Mouse (Mus musculus) CD4-positive, CD25-positive, alpha-beta regulatory T cell, adult 4 months (primary cell): ENCODE results near the gene Flt4. TPM values are rescaled to one million over a fixed set of nuclear protein-coding genes. Genes with fewer than 3 reads are reported as not detected.

Source experiments
- ATAC-seq: one replicate; pipeline ENCODE4 v1.8.0; 2017
- polyA plus RNA-seq, 2 experiments: library from polyadenylated mRNA; unstranded; fragments of 100-300 nt; shearing (Covaris generic); gene quantifications; one replicate each; pipeline ENCODE4 v1.2.1; 2017

Flt4 gene
- polyA plus RNA-seq, 2 experiments from 2014 or later: not detected

GRCm38 (mm10) chr11:49650113-49650993 lies 41.3 kb downstream of the Flt4 start:
- no peak for ATAC-seq

- no peak for ATAC-seq
Measured at GRCm38 (mm10) chr11:49650994-49651761, 42.1 kb downstream of the Flt4 start.

DNA sequence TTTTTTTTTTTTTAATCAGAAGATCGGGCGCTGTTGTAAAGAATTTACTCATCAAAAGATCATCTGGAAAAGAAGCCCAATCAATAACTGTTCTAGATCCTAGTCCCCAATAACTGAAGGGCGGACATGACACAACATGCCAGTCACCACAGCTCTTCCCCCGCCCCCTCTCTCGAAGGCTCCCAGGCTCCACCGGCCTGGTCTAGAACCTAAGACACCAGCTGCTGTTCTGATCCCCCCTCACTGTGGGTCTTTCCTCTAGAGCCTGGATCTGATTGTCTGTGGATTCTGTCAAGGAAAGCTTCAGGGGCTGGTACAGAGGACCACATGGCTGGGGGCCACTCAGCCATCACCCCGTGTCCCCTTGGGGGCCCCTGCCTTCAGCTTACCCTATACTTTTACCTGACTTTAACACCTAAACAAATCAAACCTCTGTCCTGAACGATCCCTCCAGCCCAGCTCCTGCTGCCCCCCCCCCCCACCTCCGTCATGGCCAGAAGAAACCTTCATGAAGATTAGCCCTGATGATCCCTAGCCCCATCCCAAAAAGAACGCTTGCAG lies 42.8 kb downstream of the Flt4 start:
- ATAC-seq: no peak

GRCm38 (mm10) chr11:49652401-49653078 lies 43.5 kb downstream of the Flt4 start:
- ATAC-seq: peak; percentile 69

GRCm38 (mm10) chr11:49653079-49653408 lies 44.0 kb downstream of the Flt4 start:
- ATAC-seq: no peak

GRCm38 (mm10) chr11:49654651-49655050 lies 45.6 kb downstream of the Flt4 start:
- ATAC-seq: no peak

DNA sequence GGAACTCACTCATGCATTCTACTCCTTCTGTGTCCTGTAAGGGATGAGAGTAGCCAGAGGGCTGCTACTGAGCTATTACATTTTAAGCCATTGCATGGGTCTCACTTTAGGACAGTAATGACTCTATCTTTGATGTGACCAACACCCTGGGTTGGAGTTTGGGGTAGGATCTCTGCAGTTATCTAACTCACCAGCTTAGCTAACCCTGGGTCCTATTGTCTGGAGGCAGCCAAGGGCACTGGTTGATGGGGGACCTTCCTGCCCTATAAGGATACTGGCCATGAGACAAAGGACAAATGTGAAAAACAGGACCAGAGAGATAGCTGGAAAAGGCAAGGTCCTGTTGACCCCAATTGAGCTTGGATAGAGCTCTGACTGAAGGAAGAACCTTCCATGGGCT lies 46.4 kb downstream of the Flt4 start:
- no peak for ATAC-seq

DNA sequence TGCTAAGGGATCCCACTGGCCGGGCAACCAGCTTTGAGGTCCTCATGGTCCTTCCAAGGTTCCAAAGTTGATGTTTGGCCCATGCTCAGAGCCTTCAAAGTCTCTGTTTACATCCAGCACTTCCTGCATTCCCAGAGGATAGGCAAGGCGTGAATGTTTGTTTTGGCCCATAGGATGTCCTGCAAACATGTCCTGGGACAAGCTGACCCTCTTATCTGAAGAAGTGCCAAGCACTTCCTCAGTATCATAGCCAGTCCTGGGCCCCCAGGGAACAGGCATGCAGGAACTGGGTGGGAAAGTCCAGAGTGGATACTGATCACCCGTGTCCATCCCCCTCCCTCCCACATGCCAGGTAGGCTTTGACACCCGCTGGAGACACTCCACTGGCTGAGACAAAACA lies 49.0 kb downstream of the Flt4 start:
- ATAC-seq: no peak

GRCm38 (mm10) chr11:49658791-49659469 lies 49.9 kb downstream of the Flt4 start:
- peak; percentile 62 for ATAC-seq

GRCm38 (mm10) chr11:49659470-49659799 lies 50.4 kb downstream of the Flt4 start:
- ATAC-seq: no peak

- ATAC-seq: no peak
Measured at GRCm38 (mm10) chr11:49662292-49662780, 53.3 kb downstream of the Flt4 start.

DNA sequence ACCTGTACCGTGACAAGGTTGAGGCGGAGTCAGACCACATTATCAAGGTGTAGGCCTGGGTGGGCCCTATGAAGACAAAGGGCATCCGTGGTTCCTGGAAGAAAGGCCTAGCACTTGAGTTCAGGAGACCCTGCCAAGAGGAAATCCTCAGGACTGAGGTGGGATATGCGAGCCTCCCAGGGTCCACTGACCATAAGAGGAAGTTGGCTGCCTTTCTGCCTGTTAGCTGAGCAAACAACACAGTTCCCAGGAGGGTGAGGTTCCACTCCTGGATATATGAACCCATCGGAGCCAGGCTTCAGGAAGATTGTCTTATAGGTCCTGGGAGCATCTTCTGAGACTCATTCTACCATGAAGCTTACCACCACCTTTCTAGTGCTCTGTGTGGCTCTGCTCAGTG lies 54.2 kb downstream of the Flt4 start, which contains the start of gene Scgb3a1:
Scgb3a1 (plus strand) TSS at position 301 of the 400 bp plus-strand sequence.
- ATAC-seq: no peak

DNA sequence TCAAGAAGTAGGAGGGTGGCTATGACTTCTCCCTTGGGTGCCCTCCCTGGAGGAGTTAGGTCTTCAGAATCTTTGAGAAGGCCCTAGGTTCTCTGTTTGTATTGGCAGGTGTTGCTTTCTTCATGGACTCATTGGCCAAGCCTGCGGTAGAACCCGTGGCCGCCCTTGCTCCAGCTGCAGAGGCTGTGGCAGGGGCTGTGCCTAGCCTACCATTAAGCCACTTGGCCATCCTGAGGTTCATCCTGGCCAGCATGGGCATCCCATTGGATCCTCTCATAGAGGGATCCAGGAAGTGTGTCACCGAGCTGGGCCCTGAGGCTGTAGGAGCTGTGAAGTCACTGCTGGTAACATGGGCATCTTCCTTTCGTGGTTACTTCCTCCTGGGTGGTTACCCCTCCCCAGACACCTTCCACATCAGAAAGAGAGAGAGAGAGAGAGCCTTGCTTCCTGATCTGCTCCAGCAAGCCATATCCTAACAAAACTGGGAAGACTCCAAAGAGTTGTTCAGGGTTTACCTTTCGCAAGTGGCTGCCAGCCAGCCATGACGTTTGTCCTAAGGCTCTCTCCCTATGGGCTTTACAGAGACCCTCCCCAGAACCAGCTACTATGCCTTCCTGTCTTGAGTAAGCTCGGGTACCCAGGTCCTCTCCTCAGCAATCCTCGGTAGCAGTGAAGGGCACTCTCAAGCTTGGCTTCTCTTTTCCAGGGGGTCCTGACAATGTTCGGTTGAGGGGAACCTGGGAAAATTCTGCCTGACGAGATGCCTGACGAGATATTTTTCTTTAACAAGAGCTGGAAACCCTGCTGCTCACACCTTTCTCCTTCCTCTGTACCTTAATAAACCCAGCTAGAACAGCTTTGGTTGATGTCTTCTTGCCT lies 55.4 kb downstream of the Flt4 start:
- ATAC-seq: no peak

- ATAC-seq: peak; percentile 39
Measured at GRCm38 (mm10) chr11:49665462-49665861, 56.4 kb downstream of the Flt4 start.

DNA sequence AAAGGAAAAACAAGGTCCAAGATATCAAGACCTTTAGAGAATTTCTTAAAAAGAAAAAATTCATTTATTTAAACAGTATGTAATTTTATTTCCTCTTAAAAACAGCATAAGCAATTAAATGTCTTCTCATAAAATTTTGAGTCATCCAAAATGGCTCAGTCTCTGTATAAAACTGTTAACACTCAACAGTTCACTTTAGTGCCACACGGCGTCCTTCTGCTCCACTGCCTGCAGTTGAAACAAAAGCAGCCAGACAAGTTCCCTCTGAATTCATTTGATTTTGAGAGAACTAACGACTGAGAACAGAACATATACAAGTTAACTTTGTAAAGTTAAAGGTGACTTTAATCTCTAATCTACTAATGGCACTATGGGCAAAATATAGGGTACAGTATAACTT lies 64.4 kb downstream of the Flt4 start:
- no peak for ATAC-seq

GRCm38 (mm10) chr11:49684237-49684973 lies 75.3 kb downstream of the Flt4 start:
- ATAC-seq: no peak

GRCm38 (mm10) chr11:49695013-49695412 lies 86.0 kb downstream of the Flt4 start:
- no peak for ATAC-seq

GRCm38 (mm10) chr11:49695695-49696094 lies 86.6 kb downstream of the Flt4 start:
- no peak for ATAC-seq

GRCm38 (mm10) chr11:49696472-49696871 lies 87.4 kb downstream of the Flt4 start:
- ATAC-seq: peak; percentile 58

- ATAC-seq: no peak
Measured at GRCm38 (mm10) chr11:49697779-49698178, 88.7 kb downstream of the Flt4 start.
